Mouse (Mus musculus) intestine, embryonic 16.5 days (tissue): ENCODE data around the gene Wdr49. TPM values are rescaled to one million over a fixed set of nuclear protein-coding genes. Genes with fewer than 3 reads are reported as not detected.

Experiments
- ATAC-seq: fragments of 200-750 bp; cut with Nextera tagmentation; 2 replicates; pipeline ENCODE4 v1.8.0; 2017; ENCODE audit warnings: moderate TSS enrichment, moderate library complexity
- H3K27ac ChIP-seq: fragments of 300-500 bp; sonication (generic); 2 replicates; pipeline ENCODE4 v1.5.1; 2014; ENCODE audit warnings: mild to moderate bottlenecking, low read length
- H3K27me3 ChIP-seq: fragments of 300-500 bp; sonication (generic); replicated peaks from 2 replicates; pipeline ENCODE4 v1.6.1; 2014; ENCODE audit warnings: low read length, control low read depth, mixed read lengths; ENCODE audit not compliant: control insufficient read depth, insufficient read depth
- H3K36me3 ChIP-seq: fragments of 300-500 bp; sonication (generic); 2 replicates; pipeline ENCODE4 v1.6.1; 2014; ENCODE audit warnings: low read length, control low read depth; ENCODE audit not compliant: control insufficient read depth, insufficient read depth
- H3K4me1 ChIP-seq: fragments of 300-500 bp; sonication (generic); 2 replicates; pipeline ENCODE4 v1.6.1; 2014; ENCODE audit warnings: low read length, control low read depth, mixed read lengths; ENCODE audit not compliant: control insufficient read depth, insufficient read depth
- H3K4me2 ChIP-seq: fragments of 300-500 bp; sonication (generic); 2 replicates; pipeline ENCODE4 v1.6.1; 2014; ENCODE audit warnings: low read depth, low read length, control low read depth
- H3K4me3 ChIP-seq: fragments of 300-500 bp; sonication (generic); 2 replicates; pipeline ENCODE4 v1.5.1; 2014; ENCODE audit warnings: mild to moderate bottlenecking, low read length
- H3K9ac ChIP-seq: fragments of 300-500 bp; sonication (generic); 2 replicates; pipeline ENCODE4 v1.6.1; 2014; ENCODE audit warnings: low read depth, low read length
- H3K9me3 ChIP-seq: fragments of 300-500 bp; sonication (generic); 2 replicates; pipeline ENCODE4 v1.6.1; 2016; ENCODE audit warnings: low read length, control low read depth; ENCODE audit not compliant: control insufficient read depth
- WGBS: fragments of 180-500 bp; shearing (Covaris S2); extraction: QIAGEN DNeasy Blood & Tissue Kit; methylation state at CpG from one replicate; pipeline ENCODE4 v1.1.7; 2014; 5-methylcytosine and 5-hydroxymethylcytosine counted together
- polyA plus RNA-seq: library from polyadenylated mRNA; unstranded; fragments of >200 nt; fragmentation: Nextera tagmentation; extraction: Ambion mirVana; gene quantifications from 2 replicates; pipeline ENCODE4 v1.2.1, GENCODE M21; 2015

The Wdr49 gene
- polyA plus RNA-seq, 1 experiment from 2014 or later: not detected

- H3K4me2 ChIP-seq: no peak overlapping the region
- ATAC-seq: no peak
- H3K4me1 ChIP-seq: no peaks in the 10 kb centered on the region
- H3K4me3 ChIP-seq: no peak overlapping the region
- H3K27ac ChIP-seq: no peak overlapping the region
- no peaks in the 10 kb centered on the region for H3K27me3 ChIP-seq
- no peaks in the 10 kb centered on the region for H3K36me3 ChIP-seq
- 85% methylated on average over 7 of the region's 7 CpGs for WGBS
- no peak overlapping the region for H3K9ac ChIP-seq
- H3K9me3 ChIP-seq: no peaks in the 10 kb centered on the region
Measured at GRCm38 (mm10) chr3:75468154-75468553, 13.8 kb downstream of the Wdr49 start.

- H3K4me3 ChIP-seq: no peak overlapping the region
- H3K27ac ChIP-seq: no peak overlapping the region
- no peak overlapping the region for H3K9ac ChIP-seq
- no peaks in the 10 kb centered on the region for H3K4me1 ChIP-seq
- H3K4me2 ChIP-seq: no peak overlapping the region
- WGBS: 75% methylated on average over 4 of the region's 4 CpGs
- no peaks in the 10 kb centered on the region for H3K27me3 ChIP-seq
- no peak for ATAC-seq
- no peaks in the 10 kb centered on the region for H3K9me3 ChIP-seq
- no peaks in the 10 kb centered on the region for H3K36me3 ChIP-seq
Measured at GRCm38 (mm10) chr3:75430564-75431181, 51.3 kb downstream of the Wdr49 start.

GRCm38 (mm10) chr3:75395918-75396317 is 86.0 kb downstream of the Wdr49 start:
- no peaks in the 10 kb centered on the region for H3K9me3 ChIP-seq
- 85% methylated on average over 4 of the region's 4 CpGs for WGBS
- no peak overlapping the region for H3K4me3 ChIP-seq
- no peak overlapping the region for H3K9ac ChIP-seq
- no peak for ATAC-seq
- no peaks in the 10 kb centered on the region for H3K36me3 ChIP-seq
- no peaks in the 10 kb centered on the region for H3K27me3 ChIP-seq
- no peak overlapping the region for H3K4me2 ChIP-seq
- H3K4me1 ChIP-seq: no peaks in the 10 kb centered on the region
- H3K27ac ChIP-seq: no peak overlapping the region

- 63% methylated on average over 7 of the region's 7 CpGs for WGBS
- ATAC-seq: no peak
- Histone ChIP-seq H3K9me3 (no peaks in the 10 kb centered on the region), H3K36me3 (no peaks in the 10 kb centered on the region), H3K9ac (no peak overlapping the region), H3K4me2 (no peak overlapping the region), H3K4me1 (no peaks in the 10 kb centered on the region), H3K27ac (no peak overlapping the region), H3K4me3 (no peak overlapping the region), H3K27me3 (no peaks in the 10 kb centered on the region)
Measured at GRCm38 (mm10) chr3:75395121-75395895, 86.6 kb downstream of the Wdr49 start.

- Histone ChIP-seq H3K4me3 (no peak overlapping the region), H3K9me3 (no peaks in the 10 kb centered on the region), H3K4me1 (no peaks in the 10 kb centered on the region), H3K9ac (no peak overlapping the region), H3K4me2 (no peak overlapping the region), H3K36me3 (no peaks in the 10 kb centered on the region), H3K27ac (no peak overlapping the region), H3K27me3 (no peaks in the 10 kb centered on the region)
- 68% methylated on average over 3 of the region's 3 CpGs for WGBS
- no peak for ATAC-seq
Measured at GRCm38 (mm10) chr3:75394487-75394886, 87.5 kb downstream of the Wdr49 start.

- H3K27me3 ChIP-seq: no peaks in the 10 kb centered on the region
- H3K9me3 ChIP-seq: no peaks in the 10 kb centered on the region
- no peak for ATAC-seq
- no peak overlapping the region for H3K9ac ChIP-seq
- no peak overlapping the region for H3K27ac ChIP-seq
- H3K4me1 ChIP-seq: no peaks in the 10 kb centered on the region
- H3K36me3 ChIP-seq: no peaks in the 10 kb centered on the region
- 61% methylated on average over 2 of the region's 2 CpGs for WGBS
- H3K4me3 ChIP-seq: no peak overlapping the region
- no peak overlapping the region for H3K4me2 ChIP-seq
Measured at GRCm38 (mm10) chr3:75381776-75382175, 100.2 kb downstream of the Wdr49 start.

GRCm38 (mm10) chr3:75353972-75354371 is 128.0 kb downstream of the Wdr49 start:
- Histone ChIP-seq H3K9ac (no peak overlapping the region), H3K36me3 (no peaks in the 10 kb centered on the region)

GRCm38 (mm10) chr3:75337196-75337595 is 144.8 kb downstream of the Wdr49 start:
- H3K9ac ChIP-seq: no peak overlapping the region
- no peak overlapping the region for H3K27ac ChIP-seq
- no peak overlapping the region for H3K4me2 ChIP-seq
- H3K27me3 ChIP-seq: no peaks in the 10 kb centered on the region
- ATAC-seq: no peak
- H3K4me1 ChIP-seq: no peaks in the 10 kb centered on the region
- H3K36me3 ChIP-seq: no peaks in the 10 kb centered on the region
- no peaks in the 10 kb centered on the region for H3K9me3 ChIP-seq
- no peak overlapping the region for H3K4me3 ChIP-seq

More at GRCm38 (mm10) chr3:75353972-75354371, 128.0 kb downstream of the Wdr49 start:
- Histone ChIP-seq H3K4me1 (no peaks in the 10 kb centered on the region), H3K4me2 (no peak overlapping the region), H3K27ac (no peak overlapping the region), H3K9me3 (no peaks in the 10 kb centered on the region), H3K4me3 (no peak overlapping the region), H3K27me3 (no peaks in the 10 kb centered on the region)
- no peak for ATAC-seq

- no peaks in the 10 kb centered on the region for H3K4me1 ChIP-seq
- H3K27ac ChIP-seq: no peak overlapping the region
- 70% methylated on average over 4 of the region's 4 CpGs for WGBS
- no peak overlapping the region for H3K4me3 ChIP-seq
- no peaks in the 10 kb centered on the region for H3K36me3 ChIP-seq
- no peak overlapping the region for H3K4me2 ChIP-seq
- H3K27me3 ChIP-seq: no peaks in the 10 kb centered on the region
- H3K9me3 ChIP-seq: no peaks in the 10 kb centered on the region
- peak; percentile 69 for ATAC-seq
- no peak overlapping the region for H3K9ac ChIP-seq
Measured at GRCm38 (mm10) chr3:75320999-75321398, 161.0 kb downstream of the Wdr49 start.
